Mouse (Mus musculus): ENCODE results near the gene Gm28043.

GRCm38 (mm10) chr17:29724610-29725009, 109.9 kb downstream of the Gm28043 start:
- TF ChIP-seq POLR2A (IDR thresholded peaks at IDR 0.05; ENCODE audit: borderline replicate concordance, insufficient read depth, low read length) (no peak), CTCF (IDR thresholded peaks at IDR 0.05; ENCODE audit: borderline replicate concordance, insufficient read depth, low read depth, low read length) (no peak)
